Mouse (Mus musculus): ENCODE measurements around the gene Olfr180.

Gene Olfr180

DNA sequence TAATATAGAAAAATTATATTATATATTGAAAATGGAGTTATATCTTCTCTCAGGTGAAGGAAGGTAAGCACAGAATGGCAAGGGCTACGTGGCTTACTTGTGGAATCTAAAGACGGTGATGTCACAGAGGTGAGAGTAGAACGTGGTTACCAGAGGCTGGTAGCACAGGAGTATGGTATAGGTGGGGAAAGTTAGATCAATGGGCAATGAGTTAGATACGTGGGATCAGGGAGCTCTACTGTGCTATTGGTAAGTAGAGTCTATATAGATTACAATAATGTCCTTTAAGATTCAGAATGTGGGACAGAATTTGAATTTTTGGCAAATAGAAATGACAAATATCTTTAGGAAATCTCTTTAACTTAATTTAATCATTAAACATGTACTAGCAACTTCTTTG, at the start of gene Olfr180:
TSS of gene Olfr180 (minus strand) at position 101 of the 400 bp plus-strand sequence.
- DNase-seq (ENCODE audit: low read depth): no peak

DNA sequence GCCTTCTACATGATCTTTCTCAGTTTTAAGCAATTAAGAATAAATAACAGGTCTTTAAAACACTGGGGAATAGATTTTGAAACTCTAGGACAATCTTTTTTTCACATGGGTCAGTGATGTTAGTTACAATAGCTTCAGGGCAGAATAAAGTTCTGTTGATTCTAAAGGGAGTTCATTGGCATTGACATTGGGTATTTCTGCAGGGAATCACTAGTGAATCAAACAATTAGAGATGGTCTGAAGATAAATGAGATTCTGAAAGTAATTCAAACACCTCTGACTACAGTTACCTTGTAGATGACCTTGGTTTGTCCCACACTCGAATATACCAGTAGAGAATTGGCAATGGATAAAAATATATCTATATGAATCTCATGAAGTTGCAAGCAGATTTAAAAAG, 537 bp downstream of the Olfr180 start, which contains the start of gene Olfr181:
TSS of gene Olfr181 (minus strand) at position 101 of the 400 bp plus-strand sequence.
- DNase-seq (ENCODE audit: low read depth): no peak

DNA sequence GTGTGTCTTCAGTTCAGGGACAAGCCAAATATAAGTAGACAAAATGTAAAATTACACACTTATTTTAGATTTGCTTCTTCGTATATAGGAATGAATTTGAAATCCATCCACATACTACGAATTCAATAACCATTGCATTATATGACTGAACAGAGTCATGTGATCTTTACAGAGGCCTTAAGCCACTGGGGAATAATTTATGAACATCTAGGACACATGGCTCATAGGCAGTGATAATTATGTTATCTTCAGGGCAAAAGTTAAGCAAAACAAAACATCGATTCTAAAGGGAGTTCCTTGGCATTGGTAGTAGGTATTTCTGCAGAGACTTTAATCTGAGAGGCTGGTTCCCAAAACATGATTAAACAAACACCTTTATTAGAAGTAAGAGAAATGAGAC, 37.2 kb downstream of the Olfr180 start, which contains the start of gene Olfr178:
TSS of gene Olfr178 (minus strand) at position 101 of the 400 bp plus-strand sequence.
- no peak for DNase-seq (ENCODE audit: low read depth)

DNA sequence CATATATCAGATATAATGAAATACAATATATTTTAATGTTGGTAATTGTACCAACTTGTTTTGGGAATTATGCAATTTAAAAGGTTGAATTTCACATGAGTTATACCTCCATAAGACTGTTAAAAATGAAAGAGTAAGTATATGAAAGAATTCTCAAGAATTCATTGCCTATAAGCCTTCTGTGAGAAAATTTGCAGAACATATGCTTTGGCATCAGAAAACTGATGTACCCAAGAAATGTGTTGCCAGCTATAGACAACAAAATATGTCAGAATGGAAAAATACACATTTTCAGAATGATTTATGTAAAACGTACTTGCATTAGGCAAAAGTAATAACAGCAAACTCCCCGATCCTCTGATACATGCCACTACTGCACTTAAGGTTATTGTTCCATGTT, 44.8 kb downstream of the Olfr180 start:
- DNase-seq (ENCODE audit: low read depth): no peak

DNA sequence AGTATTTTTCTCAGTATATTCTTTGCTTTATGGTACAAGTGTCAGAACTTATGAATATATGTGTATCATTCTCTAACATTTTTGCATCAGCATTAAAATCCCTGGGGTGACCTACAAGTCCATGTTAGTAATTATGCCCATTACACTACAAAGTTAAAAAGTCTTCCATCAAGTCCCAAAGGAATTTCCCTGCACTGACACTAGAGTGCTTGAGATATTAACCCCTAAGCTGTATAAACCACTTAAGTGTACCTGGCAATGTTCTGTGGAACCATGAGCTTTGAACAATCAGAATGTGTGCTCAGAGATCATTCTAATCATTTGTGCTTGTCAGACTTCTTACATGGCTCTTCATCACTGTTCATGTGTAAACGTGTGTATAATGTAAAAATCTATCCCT, 54.5 kb downstream of the Olfr180 start, which contains the start of gene Olfr177:
TSS of gene Olfr177 (minus strand) at position 101 of the 400 bp plus-strand sequence.
- DNase-seq (ENCODE audit: low read depth): no peak

All from induced T-regulatory cell, adult 2 months (primary cell).